Mouse (Mus musculus): ENCODE measurements at regions not wholly inside any gene's neighbourhood (a gene's known extent, or its start where the extent isn't known, plus 50 kb on each side); places are given as distances from the start of the nearest gene placed in this dataset.
"Not testable (repeated sequence)": the region's sequence is repeated elsewhere in the genome, so short reads cannot be mapped to it uniquely, and the experiment has no call there.

GRCm38 (mm10) chr4:94394462-94394861 is 161.9 kb upstream of the Gm10306 start:
- no peak overlapping the region for H3K4me2 ChIP-seq
- no peak overlapping the region for H3K27ac ChIP-seq (ENCODE audit: low read depth, low read length)
- no peaks in the 10 kb centered on the region for H3K36me3 ChIP-seq (ENCODE audit: control insufficient read depth, insufficient read depth, low read length)
- no peaks in the 10 kb centered on the region for H3K4me1 ChIP-seq (ENCODE audit: control insufficient read depth, insufficient read depth, low read length)
- H3K9me3 ChIP-seq (replicated peaks; ENCODE audit: control insufficient read depth, low read length) = no peaks in the 10 kb centered on the region
- 76% methylated on average over 2 of the region's 2 CpGs for WGBS (ENCODE audit: insufficient replicate concordance)
- H3K4me3 ChIP-seq (ENCODE audit: low read depth, low read length) = no peak overlapping the region
- ATAC-seq (replicated peaks; ENCODE audit: insufficient number of reproducible peaks, low FRiP score, low TSS enrichment) = no peak
- no peak overlapping the region for H3K9ac ChIP-seq (ENCODE audit: low read depth, low read length)
- H3K27me3 ChIP-seq (ENCODE audit: control insufficient read depth, insufficient read depth, low read length) = no peaks in the 10 kb centered on the region

DNA sequence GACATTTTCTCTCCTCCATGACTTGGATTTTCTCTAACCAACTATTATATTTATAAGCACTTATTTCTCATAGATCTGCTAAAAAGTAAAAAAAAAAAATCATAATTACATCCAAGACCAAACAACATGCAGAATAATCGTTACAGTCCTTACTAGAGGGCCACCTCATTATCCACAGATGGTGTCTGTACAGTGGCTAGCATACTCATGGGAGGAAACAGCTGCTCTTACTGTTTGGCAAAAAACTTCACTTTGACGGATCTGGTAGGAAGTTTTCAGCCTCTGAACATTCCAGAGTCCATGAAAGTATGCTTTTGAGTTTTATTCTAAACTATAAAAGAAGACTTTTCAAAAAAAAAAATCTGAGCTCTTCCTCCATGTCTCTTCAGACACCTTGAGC is 159.1 kb upstream of the Gm10306 start:
- no peaks in the 10 kb centered on the region for H3K9me3 ChIP-seq (replicated peaks; ENCODE audit: control insufficient read depth, low read length)
- no peak overlapping the region for H3K9ac ChIP-seq (ENCODE audit: low read depth, low read length)
- no peak overlapping the region for H3K27ac ChIP-seq (ENCODE audit: low read depth, low read length)
- no peak overlapping the region for H3K4me2 ChIP-seq
- no peaks in the 10 kb centered on the region for H3K36me3 ChIP-seq (ENCODE audit: control insufficient read depth, insufficient read depth, low read length)
- no peaks in the 10 kb centered on the region for H3K27me3 ChIP-seq (ENCODE audit: control insufficient read depth, insufficient read depth, low read length)
- no peak for ATAC-seq (replicated peaks; ENCODE audit: insufficient number of reproducible peaks, low FRiP score, low TSS enrichment)
- WGBS (ENCODE audit: insufficient replicate concordance) = 54% methylated on average over 2 of the region's 2 CpGs
- H3K4me3 ChIP-seq (ENCODE audit: low read depth, low read length) = no peak overlapping the region
- no peaks in the 10 kb centered on the region for H3K4me1 ChIP-seq (ENCODE audit: control insufficient read depth, insufficient read depth, low read length)

DNA sequence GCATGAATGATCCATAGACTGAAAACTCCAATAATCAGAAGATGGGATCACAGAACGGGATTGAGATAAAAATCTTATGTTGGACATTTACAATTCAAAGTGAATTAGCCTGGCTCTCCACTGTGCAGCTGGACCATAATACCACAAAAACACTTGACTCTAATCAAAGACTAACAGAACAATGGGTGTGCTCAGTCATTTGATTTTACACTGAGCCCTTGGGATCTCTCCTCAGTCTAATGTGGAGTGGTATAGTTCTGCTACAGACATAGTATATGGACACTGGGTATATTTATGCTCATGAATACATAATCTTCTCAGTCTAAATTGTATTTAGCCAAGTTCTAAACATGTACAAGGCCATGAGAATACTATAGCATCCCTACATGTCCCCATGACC is 149.4 kb upstream of the Gm10306 start:
- H3K4me2 ChIP-seq = no peak overlapping the region
- H3K9me3 ChIP-seq (replicated peaks; ENCODE audit: control insufficient read depth, low read length) = no peaks in the 10 kb centered on the region
- no peak overlapping the region for H3K4me3 ChIP-seq (ENCODE audit: low read depth, low read length)
- ATAC-seq (replicated peaks; ENCODE audit: insufficient number of reproducible peaks, low FRiP score, low TSS enrichment) = no peak
- no peak overlapping the region for H3K9ac ChIP-seq (ENCODE audit: low read depth, low read length)
- 69% methylated on average over 1 of the region's 1 CpGs for WGBS (ENCODE audit: insufficient replicate concordance)
- H3K27me3 ChIP-seq (ENCODE audit: control insufficient read depth, insufficient read depth, low read length) = no peaks in the 10 kb centered on the region
- no peaks in the 10 kb centered on the region for H3K36me3 ChIP-seq (ENCODE audit: control insufficient read depth, insufficient read depth, low read length)
- no peak overlapping the region for H3K27ac ChIP-seq (ENCODE audit: low read depth, low read length)
- H3K4me1 ChIP-seq (ENCODE audit: control insufficient read depth, insufficient read depth, low read length) = no peaks in the 10 kb centered on the region

GRCm38 (mm10) chr4:94407503-94407902 is 148.8 kb upstream of the Gm10306 start:
- no peaks in the 10 kb centered on the region for H3K27me3 ChIP-seq (ENCODE audit: control insufficient read depth, insufficient read depth, low read length)
- H3K4me2 ChIP-seq = no peak overlapping the region
- no peak overlapping the region for H3K27ac ChIP-seq (ENCODE audit: low read depth, low read length)
- no peaks in the 10 kb centered on the region for H3K9me3 ChIP-seq (replicated peaks; ENCODE audit: control insufficient read depth, low read length)
- H3K9ac ChIP-seq (ENCODE audit: low read depth, low read length) = no peak overlapping the region
- no peaks in the 10 kb centered on the region for H3K4me1 ChIP-seq (ENCODE audit: control insufficient read depth, insufficient read depth, low read length)
- 77% methylated on average over 4 of the region's 4 CpGs for WGBS (ENCODE audit: insufficient replicate concordance)
- ATAC-seq (replicated peaks; ENCODE audit: insufficient number of reproducible peaks, low FRiP score, low TSS enrichment) = no peak
- H3K4me3 ChIP-seq (ENCODE audit: low read depth, low read length) = no peak overlapping the region
- no peaks in the 10 kb centered on the region for H3K36me3 ChIP-seq (ENCODE audit: control insufficient read depth, insufficient read depth, low read length)

DNA sequence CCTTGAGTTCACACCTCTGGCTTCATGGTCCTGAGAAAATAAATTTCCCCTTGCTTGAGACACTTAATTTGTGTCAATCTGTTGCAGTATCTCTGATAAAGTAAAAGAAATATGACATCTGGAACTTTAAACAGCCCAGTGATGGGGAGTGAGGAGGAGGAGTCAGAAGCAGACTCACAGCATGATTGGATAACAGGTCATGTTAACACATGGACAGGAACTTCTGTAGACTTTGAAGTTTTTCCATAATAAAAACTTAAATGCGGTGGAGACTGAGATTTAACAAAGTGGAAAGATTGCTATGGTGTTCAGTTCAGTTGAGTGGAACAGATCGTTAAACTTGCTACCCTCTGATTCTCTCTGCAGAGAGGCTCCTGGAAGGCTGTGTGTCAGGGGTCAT is 143.7 kb upstream of the Gm10306 start:
- Histone ChIP-seq H3K36me3 (ENCODE audit: control insufficient read depth, insufficient read depth, low read length) (no peaks in the 10 kb centered on the region), H3K27ac (ENCODE audit: low read depth, low read length) (no peak overlapping the region), H3K4me2 (no peak overlapping the region), H3K9me3 (replicated peaks; ENCODE audit: control insufficient read depth, low read length) (no peaks in the 10 kb centered on the region), H3K4me3 (ENCODE audit: low read depth, low read length) (no peak overlapping the region), H3K4me1 (ENCODE audit: control insufficient read depth, insufficient read depth, low read length) (no peaks in the 10 kb centered on the region), H3K9ac (ENCODE audit: low read depth, low read length) (no peak overlapping the region), H3K27me3 (ENCODE audit: control insufficient read depth, insufficient read depth, low read length) (no peaks in the 10 kb centered on the region)
- WGBS (ENCODE audit: insufficient replicate concordance) = 70% methylated on average over 2 of the region's 2 CpGs
- ATAC-seq (replicated peaks; ENCODE audit: insufficient number of reproducible peaks, low FRiP score, low TSS enrichment) = no peak

GRCm38 (mm10) chr4:94425525-94425924 is 130.8 kb upstream of the Gm10306 start:
- H3K4me3 ChIP-seq (ENCODE audit: low read depth, low read length); H3K27me3 ChIP-seq (ENCODE audit: control insufficient read depth, insufficient read depth, low read length); ATAC-seq (replicated peaks; ENCODE audit: insufficient number of reproducible peaks, low FRiP score, low TSS enrichment); H3K9me3 ChIP-seq (replicated peaks; ENCODE audit: control insufficient read depth, low read length); H3K27ac ChIP-seq (ENCODE audit: low read depth, low read length); H3K4me2 ChIP-seq; H3K36me3 ChIP-seq (ENCODE audit: control insufficient read depth, insufficient read depth, low read length); H3K4me1 ChIP-seq (ENCODE audit: control insufficient read depth, insufficient read depth, low read length); H3K9ac ChIP-seq (ENCODE audit: low read depth, low read length): not testable (repeated sequence)
- 64% methylated on average over 7 of the region's 10 CpGs for WGBS (ENCODE audit: insufficient replicate concordance)

DNA sequence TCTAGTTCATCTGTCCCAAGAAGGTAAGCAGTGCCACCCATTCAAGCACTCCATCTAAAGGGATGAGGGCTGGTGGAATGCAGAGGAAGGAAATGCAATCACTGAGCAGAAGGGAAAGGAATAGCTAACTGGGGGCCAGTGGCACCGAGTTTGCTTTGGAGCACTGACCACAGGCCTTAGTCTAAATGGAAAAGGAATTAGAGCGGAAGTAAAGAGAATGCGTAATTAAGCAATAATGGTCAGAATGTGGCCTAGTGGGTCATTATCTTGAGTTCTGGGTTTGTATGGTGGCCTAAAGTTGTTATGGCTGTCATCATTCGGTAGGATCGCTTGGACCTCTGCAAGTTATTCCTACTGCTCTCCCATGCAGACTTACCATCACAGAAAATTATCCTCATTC is 128.8 kb upstream of the Gm10306 start:
- H3K27me3 ChIP-seq (ENCODE audit: control insufficient read depth, insufficient read depth, low read length) = no peaks in the 10 kb centered on the region
- H3K27ac ChIP-seq (ENCODE audit: low read depth, low read length) = no peak overlapping the region
- ATAC-seq (replicated peaks; ENCODE audit: insufficient number of reproducible peaks, low FRiP score, low TSS enrichment) = no peak
- no peaks in the 10 kb centered on the region for H3K36me3 ChIP-seq (ENCODE audit: control insufficient read depth, insufficient read depth, low read length)
- WGBS (ENCODE audit: insufficient replicate concordance) = 86% methylated on average over 5 of the region's 5 CpGs
- no peak overlapping the region for H3K9ac ChIP-seq (ENCODE audit: low read depth, low read length)
- H3K4me1 ChIP-seq (ENCODE audit: control insufficient read depth, insufficient read depth, low read length) = no peaks in the 10 kb centered on the region
- no peak overlapping the region for H3K4me2 ChIP-seq
- no peak overlapping the region for H3K4me3 ChIP-seq (ENCODE audit: low read depth, low read length)
- no peaks in the 10 kb centered on the region for H3K9me3 ChIP-seq (replicated peaks; ENCODE audit: control insufficient read depth, low read length)

DNA sequence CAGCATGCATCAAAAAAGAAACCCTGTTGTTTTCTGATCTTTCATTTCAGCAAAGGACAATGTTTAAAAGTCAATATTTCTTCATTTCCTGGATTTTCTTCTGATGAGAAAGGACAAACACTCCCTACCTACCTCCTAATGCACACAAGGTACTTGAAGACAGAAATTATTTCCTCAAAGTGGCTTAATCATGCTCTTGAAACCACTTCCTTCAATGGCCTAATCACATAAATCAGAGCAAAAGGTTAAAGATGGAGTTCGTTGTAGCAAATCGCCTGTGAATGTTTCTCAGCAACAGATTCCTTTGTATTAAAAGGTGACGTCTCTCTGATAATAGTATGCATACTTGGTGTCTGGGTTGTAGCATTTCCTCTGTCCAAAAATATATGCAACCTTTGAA is 124.3 kb upstream of the Gm10306 start:
- Histone ChIP-seq H3K4me2 (no peak overlapping the region), H3K27ac (ENCODE audit: low read depth, low read length) (no peak overlapping the region), H3K9ac (ENCODE audit: low read depth, low read length) (no peak overlapping the region), H3K4me3 (ENCODE audit: low read depth, low read length) (no peak overlapping the region), H3K4me1 (ENCODE audit: control insufficient read depth, insufficient read depth, low read length) (no peaks in the 10 kb centered on the region), H3K27me3 (ENCODE audit: control insufficient read depth, insufficient read depth, low read length) (no peaks in the 10 kb centered on the region), H3K36me3 (ENCODE audit: control insufficient read depth, insufficient read depth, low read length) (no peaks in the 10 kb centered on the region), H3K9me3 (replicated peaks; ENCODE audit: control insufficient read depth, low read length) (no peaks in the 10 kb centered on the region)
- no peak for ATAC-seq (replicated peaks; ENCODE audit: insufficient number of reproducible peaks, low FRiP score, low TSS enrichment)
- 83% methylated on average over 3 of the region's 3 CpGs for WGBS (ENCODE audit: insufficient replicate concordance)

- Histone ChIP-seq H3K27me3 (ENCODE audit: control insufficient read depth, insufficient read depth, low read length) (no peaks in the 10 kb centered on the region), H3K27ac (ENCODE audit: low read depth, low read length) (no peak overlapping the region), H3K36me3 (ENCODE audit: control insufficient read depth, insufficient read depth, low read length) (no peaks in the 10 kb centered on the region), H3K9ac (ENCODE audit: low read depth, low read length) (no peak overlapping the region), H3K9me3 (replicated peaks; ENCODE audit: control insufficient read depth, low read length) (no peaks in the 10 kb centered on the region), H3K4me1 (ENCODE audit: control insufficient read depth, insufficient read depth, low read length) (no peaks in the 10 kb centered on the region), H3K4me2 (no peak overlapping the region), H3K4me3 (ENCODE audit: low read depth, low read length) (no peak overlapping the region)
- no peak for ATAC-seq (replicated peaks; ENCODE audit: insufficient number of reproducible peaks, low FRiP score, low TSS enrichment)
- WGBS (ENCODE audit: insufficient replicate concordance) = 51% methylated on average over 10 of the region's 10 CpGs
These were observed 118.5 kb upstream of the Gm10306 start for GRCm38 (mm10) chr4:94437717-94438435.

Data from heart, embryonic 11.5 days (tissue).